ENCODE assay signal across 11 mouse cellular contexts in the genomic region with DNA sequence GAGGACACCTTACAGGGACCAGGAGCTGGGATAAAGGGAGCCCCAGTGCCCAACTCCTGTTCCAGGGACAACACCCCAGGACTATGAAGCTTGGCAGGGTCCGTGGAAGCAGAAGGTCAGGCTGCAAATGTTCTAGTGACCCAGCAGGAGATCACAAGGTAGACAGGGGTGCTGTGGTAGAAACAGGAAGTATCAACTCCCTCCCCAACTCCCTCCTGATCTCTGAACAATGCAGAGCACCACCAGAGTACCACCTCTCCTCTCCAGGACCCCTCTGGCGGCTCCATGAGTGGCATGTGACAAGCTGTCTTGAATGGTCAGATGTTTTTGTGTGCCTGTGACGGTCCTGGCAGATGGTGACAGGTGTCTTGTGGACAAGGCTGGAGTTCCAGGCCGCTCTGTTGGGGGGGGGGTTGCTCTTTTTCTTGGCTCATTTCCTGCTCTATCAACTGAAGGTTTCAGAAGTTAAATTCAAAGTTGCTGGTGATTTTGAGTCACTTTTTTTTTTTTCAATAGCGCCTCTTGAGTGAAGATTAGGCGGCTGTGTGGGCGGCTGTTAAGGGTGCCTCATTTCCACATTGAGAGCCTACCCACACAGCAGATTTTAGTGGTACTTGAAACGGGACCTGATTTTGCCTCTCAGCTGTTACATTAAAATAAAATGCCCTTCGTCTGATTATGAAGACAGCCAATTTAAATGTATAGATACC.
A peak's percentile ranks its signal among the peaks of the same experiment; 100 is the strongest.
DNase-seq lines count a peak whose midpoint lies in the region; TF ChIP-seq lines count a peak whose summit lies in the region.
"Had no signal": no experiment of that assay in that cellular context is flagged by ENCODE, and none has a peak within 500 bp of the region (broad histone marks: within the 10 kb centered on the region; RNA-seq: fewer than 3 reads in every experiment).

No protein-coding gene starts in this region.

- no peak for TF ChIP-seq CTCF in left cerebral cortex, adult 2 months (IDR thresholded peaks at IDR 0.05)

- DNase-seq in layer of hippocampus, adult 18-20 months (ENCODE audit: low spot score in 2 of 2) = peak; percentile 52 to 80
- DNase-seq in layer of hippocampus, adult 9-10 months (ENCODE audit: low spot score) = no peak
- DNase-seq in T-cell, adult 2 months (ENCODE audit: low spot score) = peak; percentile 23
- DNase-seq in left cerebral cortex, adult 2 months (ENCODE audit: extremely low spot score in 1 of 2, low spot score in 2 of 2) = peak; percentile 65 to 75
- DNase-seq in right cerebral cortex, postnatal 25 days = peak; percentile 71
- DNase-seq in gastrocnemius, postnatal 14 days = no peak
- DNase-seq in urinary bladder, postnatal 10 days (ENCODE audit: low spot score) = no peak
- DNase-seq in lung, postnatal 4 days = no peak
- DNase-seq: heart, postnatal 36 days; lung, adult 2 months had no signal

- intact Hi-C loops in left cerebral cortex, adult 2 months (cut with DNase I) = loop anchor here (5.0 kb wide), 3 partner anchors 47 to 88 kb away; no protein-coding TSS in a partner anchor
- intact Hi-C loops in gastrocnemius, postnatal 14 days (cut with DNase I; ENCODE audit: low total_unique reads) = no loop called here

- no peak overlapping the region for H3K4me3 ChIP-seq in left cerebral cortex, adult 2 months
- H3K4me3 ChIP-seq: limb, embryonic 13.5 days had no signal

- H3K27ac ChIP-seq in left cerebral cortex, adult 2 months = peak overlapping the region; percentile 76
- H3K27ac ChIP-seq: limb, embryonic 13.5 days had no signal

Comparison
In these comparisons a context has a peak if more than half of its experiments do, and no peak if none do; other contexts are left out.
1. DNase-seq: peak in layer of hippocampus, adult 18-20 months (2 of 2), T-cell, adult 2 months (single experiment), left cerebral cortex, adult 2 months (2 of 2) and right cerebral cortex, postnatal 25 days (single experiment); none in layer of hippocampus, adult 9-10 months (single experiment), gastrocnemius, postnatal 14 days (single experiment), urinary bladder, postnatal 10 days (single experiment) and lung, postnatal 4 days (0 of 2).